Mouse (Mus musculus): ENCODE measurements around the gene 2900026A02Rik. TPM values are rescaled to one million over a fixed set of nuclear protein-coding genes. Genes with fewer than 3 reads are reported as not detected.

The 2900026A02Rik gene
- polyA plus RNA-seq, 1 experiment from 2014 or later, result 7.2 TPM

- Histone ChIP-seq H3K27ac (peak overlapping the region; percentile 48), H3K9me3 (no peaks in the 10 kb centered on the region), H3K4me2 (replicated peaks) (no peak overlapping the region), H3K27me3 (no peaks in the 10 kb centered on the region), H3K4me1 (peaks cover 25% of the 10 kb centered on the region), H3K4me3 (no peak overlapping the region), H3K9ac (no peak overlapping the region), H3K36me3 (no peaks in the 10 kb centered on the region)
- WGBS, result 82% methylated on average over 13 of the region's 13 CpGs
- no peak for ATAC-seq (ENCODE audit: low FRiP score, low read depth)
These were observed 11.1 kb downstream of the 2900026A02Rik start for GRCm38 (mm10) chr5:113209898-113210297.

DNA sequence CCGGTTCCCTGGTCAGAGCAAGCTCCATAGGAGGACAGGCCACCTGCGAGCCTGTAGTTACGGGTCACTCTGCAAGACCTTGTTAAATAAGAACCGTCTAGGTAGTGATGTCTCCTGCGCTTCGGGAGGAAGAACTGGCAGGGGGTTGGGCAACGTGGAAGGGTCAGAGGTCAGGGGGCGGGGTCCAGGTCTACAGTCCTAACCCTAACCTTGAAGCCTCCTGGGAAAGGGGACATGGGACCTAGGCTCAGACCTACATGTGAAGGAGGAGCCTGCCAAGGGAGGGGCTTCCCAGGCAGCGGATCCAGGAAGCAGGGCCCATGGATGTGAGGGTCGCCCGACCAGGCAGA, 11.7 kb downstream of the 2900026A02Rik start:
- no peak for ATAC-seq (ENCODE audit: low FRiP score, low read depth)
- peak overlapping the region; percentile 58 for H3K27ac ChIP-seq
- WGBS, result 52% methylated on average over 11 of the region's 11 CpGs

DNA sequence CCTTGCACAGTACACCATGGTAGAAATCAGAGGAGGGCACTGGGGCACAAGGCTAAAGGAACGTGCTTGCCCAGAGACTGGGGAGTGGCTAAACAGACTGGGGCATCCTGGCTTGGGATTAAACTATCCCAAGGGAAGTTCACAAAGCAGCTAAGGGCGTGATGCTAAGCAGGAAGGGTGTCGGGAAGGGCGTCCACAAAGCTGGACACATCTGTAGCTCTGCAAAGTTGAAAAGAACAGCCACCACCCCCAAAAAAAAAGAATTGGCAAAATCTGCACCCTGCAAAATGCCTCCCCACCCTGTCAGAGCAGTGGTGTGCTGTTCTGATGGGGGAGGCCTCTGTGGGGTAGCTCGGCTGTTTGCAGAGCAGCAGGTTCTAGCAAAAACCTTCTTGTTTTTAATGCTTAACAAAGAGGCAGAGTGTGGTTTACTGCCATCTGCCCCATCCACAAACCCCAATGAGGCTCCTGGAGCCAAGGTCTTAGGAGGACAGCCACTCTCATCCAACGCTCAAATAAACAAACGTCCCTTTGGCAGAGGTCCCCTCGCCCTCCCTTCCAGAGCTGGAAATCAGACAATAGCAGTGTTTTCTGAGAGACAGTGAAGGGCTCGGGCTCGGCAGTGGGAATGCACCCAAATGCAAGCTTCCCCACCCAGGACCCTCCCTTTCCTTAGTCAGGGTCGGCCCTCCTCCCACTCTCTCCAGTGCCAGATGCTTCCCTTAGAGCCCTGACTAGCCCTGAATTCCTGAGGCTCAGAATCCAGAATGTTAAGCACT, 12.2 kb downstream of the 2900026A02Rik start:
- Histone ChIP-seq H3K4me2 (replicated peaks) (no peak overlapping the region), H3K9ac (no peak overlapping the region), H3K27ac (peak overlapping the region; percentile 58; the same call in 1 of the 2 replicates), H3K4me3 (no peak overlapping the region), H3K4me1 (peaks cover 25% of the 10 kb centered on the region), H3K36me3 (no peaks in the 10 kb centered on the region), H3K9me3 (no peaks in the 10 kb centered on the region), H3K27me3 (no peaks in the 10 kb centered on the region)
- no peak for ATAC-seq (ENCODE audit: low FRiP score, low read depth)
- WGBS, result 45% methylated on average over 11 of the region's 11 CpGs

More for the DNA sequence above, 11.7 kb downstream of the 2900026A02Rik start:
- H3K27me3 ChIP-seq, result no peaks in the 10 kb centered on the region
- H3K4me2 ChIP-seq (replicated peaks), result no peak overlapping the region
- no peak overlapping the region for H3K4me3 ChIP-seq
- H3K9me3 ChIP-seq, result no peaks in the 10 kb centered on the region
- H3K9ac ChIP-seq, result no peak overlapping the region
- peaks cover 25% of the 10 kb centered on the region for H3K4me1 ChIP-seq
- H3K36me3 ChIP-seq, result no peaks in the 10 kb centered on the region

DNA sequence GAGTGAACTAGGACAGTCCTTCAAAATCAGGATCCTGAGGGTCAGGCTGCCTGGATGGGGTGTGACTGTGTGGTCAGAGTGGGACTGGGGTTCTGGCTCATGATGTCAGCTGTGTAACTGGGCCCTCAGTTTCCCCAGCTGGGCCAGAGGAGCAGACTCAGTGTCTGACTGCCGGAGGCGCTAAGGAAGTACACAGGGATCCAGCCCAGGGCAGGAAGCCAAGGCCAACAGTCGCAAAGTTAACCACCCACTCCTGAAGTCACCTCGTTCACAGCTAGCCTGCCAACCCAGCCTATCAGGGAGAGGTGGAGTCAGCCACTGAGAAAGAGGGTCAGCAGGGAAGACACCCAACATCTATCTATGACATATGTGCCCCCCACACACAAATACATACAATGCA, 13.0 kb downstream of the 2900026A02Rik start:
- Histone ChIP-seq H3K9ac (no peak overlapping the region), H3K27me3 (no peaks in the 10 kb centered on the region), H3K4me3 (no peak overlapping the region), H3K27ac (no peak overlapping the region), H3K4me2 (replicated peaks) (no peak overlapping the region), H3K4me1 (peaks cover 25% of the 10 kb centered on the region), H3K36me3 (no peaks in the 10 kb centered on the region), H3K9me3 (0 out of 2 replicates have a peak, but pooled peaks cover 5% of the 10 kb centered on the region)
- no peak for ATAC-seq (ENCODE audit: low FRiP score, low read depth)
- WGBS, result 61% methylated on average over 4 of the region's 4 CpGs

DNA sequence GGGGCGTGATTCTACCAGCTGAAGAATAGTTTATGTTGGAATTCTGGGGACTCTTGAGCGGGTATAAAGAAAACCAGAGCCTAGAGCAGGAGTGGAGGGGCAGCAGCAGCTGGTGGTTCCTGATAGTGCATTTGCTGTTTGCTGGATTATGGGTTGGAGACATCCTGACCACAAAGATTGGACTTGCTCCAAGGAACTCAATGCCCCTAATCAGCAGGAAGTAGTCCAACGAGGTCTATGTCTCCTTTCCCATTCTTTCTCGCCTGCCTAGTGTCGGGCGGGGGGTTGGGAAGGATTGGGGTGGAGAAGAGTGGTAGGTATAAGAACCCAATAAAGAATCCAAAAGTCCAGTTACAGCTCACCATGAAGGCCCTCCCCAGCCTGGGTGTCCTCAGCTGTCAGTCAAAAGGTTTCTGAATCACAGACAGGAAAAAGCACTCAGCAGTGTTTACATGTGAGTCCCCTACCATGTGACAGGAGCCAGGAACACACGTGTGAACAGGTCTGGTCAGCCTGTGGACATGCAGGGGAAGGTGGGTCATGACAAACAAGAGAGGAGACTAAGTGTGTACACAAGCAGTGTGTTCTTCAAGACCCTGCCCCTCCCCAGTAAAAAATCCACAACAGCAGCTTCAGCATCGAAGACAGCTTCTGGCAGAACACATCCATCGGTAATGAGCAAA, 14.2 kb downstream of the 2900026A02Rik start:
- no peak overlapping the region for H3K4me2 ChIP-seq (replicated peaks)
- H3K4me3 ChIP-seq, result no peak overlapping the region
- no peaks in the 10 kb centered on the region for H3K36me3 ChIP-seq
- peaks cover 25% of the 10 kb centered on the region for H3K4me1 ChIP-seq
- no peak overlapping the region for H3K9ac ChIP-seq
- WGBS, result 52% methylated on average over 9 of the region's 9 CpGs
- H3K9me3 ChIP-seq, result 0 out of 2 replicates have a peak, but pooled peaks cover 6% of the 10 kb centered on the region
- no peak for ATAC-seq (ENCODE audit: low FRiP score, low read depth)
- H3K27ac ChIP-seq, result no peak overlapping the region
- H3K27me3 ChIP-seq, result no peaks in the 10 kb centered on the region

- 87% methylated on average over 9 of the region's 9 CpGs for WGBS
- no peaks in the 10 kb centered on the region for H3K27me3 ChIP-seq
- H3K4me2 ChIP-seq (replicated peaks), result no peak overlapping the region
- no peak for ATAC-seq (ENCODE audit: low FRiP score, low read depth)
- H3K4me3 ChIP-seq, result no peak overlapping the region
- H3K9me3 ChIP-seq, result 0 out of 2 replicates have a peak, but pooled peaks cover 6% of the 10 kb centered on the region
- no peak overlapping the region for H3K27ac ChIP-seq
- H3K9ac ChIP-seq, result no peak overlapping the region
- H3K4me1 ChIP-seq, result peaks cover 18% of the 10 kb centered on the region
- H3K36me3 ChIP-seq, result no peaks in the 10 kb centered on the region
These were observed 16.8 kb downstream of the 2900026A02Rik start for GRCm38 (mm10) chr5:113204193-113204592.

DNA sequence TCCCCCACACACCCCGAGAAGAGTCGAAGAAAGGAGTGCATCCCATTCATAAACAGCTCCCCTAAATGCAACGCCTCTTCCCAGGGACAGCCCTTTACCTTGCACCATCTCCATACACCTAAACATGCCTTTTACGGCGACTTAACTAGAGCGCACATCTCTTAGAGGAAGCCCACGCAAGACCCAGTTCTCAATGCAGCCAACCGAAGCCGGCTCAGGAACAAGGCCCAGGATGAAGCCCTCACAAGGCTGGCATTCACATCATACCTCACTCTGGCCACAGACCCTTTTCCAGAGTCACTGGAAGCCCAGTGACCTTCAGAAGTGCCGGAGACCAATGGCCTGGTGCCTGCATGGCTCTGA, 21.3 kb downstream of the 2900026A02Rik start:
- Histone ChIP-seq H3K27ac (no peak overlapping the region), H3K36me3 (no peaks in the 10 kb centered on the region), H3K27me3 (no peaks in the 10 kb centered on the region), H3K9me3 (0 out of 2 replicates have a peak, but pooled peaks cover 6% of the 10 kb centered on the region), H3K4me2 (replicated peaks) (no peak overlapping the region), H3K9ac (no peak overlapping the region), H3K4me1 (peaks cover 6% of the 10 kb centered on the region; the same call in 1 of the 2 replicates), H3K4me3 (no peak overlapping the region)
- no peak for ATAC-seq (ENCODE audit: low FRiP score, low read depth)
- WGBS, result 85% methylated on average over 10 of the region's 10 CpGs

DNA sequence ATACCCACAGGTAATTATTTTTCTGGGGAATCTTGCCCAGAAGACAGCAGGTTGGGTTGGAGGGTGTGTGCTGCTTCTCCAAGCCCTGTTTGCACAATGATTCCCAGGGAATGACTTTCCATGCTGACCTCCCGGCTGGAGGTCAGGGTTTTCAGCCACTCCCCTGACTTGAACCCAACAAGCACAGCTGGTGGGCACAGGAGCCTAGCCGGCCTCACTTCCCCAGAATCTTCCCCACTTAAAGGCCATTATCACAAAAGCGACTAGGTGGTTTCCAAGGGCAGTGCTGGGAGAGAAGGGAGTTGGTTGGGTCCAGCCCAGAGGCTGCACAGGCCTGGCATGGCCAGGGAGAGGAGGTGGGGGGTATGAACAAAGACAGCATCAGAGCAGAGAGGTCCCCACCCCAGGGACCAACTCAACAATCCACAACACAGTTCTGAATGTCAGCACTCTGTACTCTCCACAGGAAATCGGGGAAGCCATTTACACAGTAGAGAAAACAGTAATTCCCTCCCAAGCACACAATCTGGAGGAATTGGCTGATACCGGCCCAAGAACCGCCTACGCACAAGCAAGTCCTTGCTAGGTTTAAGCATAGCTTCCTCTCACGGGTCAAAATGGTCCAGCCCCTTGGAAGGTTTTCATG, 21.8 kb downstream of the 2900026A02Rik start:
- Histone ChIP-seq H3K27me3 (no peaks in the 10 kb centered on the region), H3K9me3 (0 out of 2 replicates have a peak, but pooled peaks cover 6% of the 10 kb centered on the region), H3K4me1 (peaks cover 6% of the 10 kb centered on the region; the same call in 1 of the 2 replicates), H3K27ac (no peak overlapping the region), H3K4me2 (replicated peaks) (no peak overlapping the region), H3K4me3 (no peak overlapping the region), H3K9ac (no peak overlapping the region), H3K36me3 (no peaks in the 10 kb centered on the region)
- ATAC-seq (ENCODE audit: low FRiP score, low read depth), result no peak
- WGBS, result 58% methylated on average over 8 of the region's 8 CpGs

DNA sequence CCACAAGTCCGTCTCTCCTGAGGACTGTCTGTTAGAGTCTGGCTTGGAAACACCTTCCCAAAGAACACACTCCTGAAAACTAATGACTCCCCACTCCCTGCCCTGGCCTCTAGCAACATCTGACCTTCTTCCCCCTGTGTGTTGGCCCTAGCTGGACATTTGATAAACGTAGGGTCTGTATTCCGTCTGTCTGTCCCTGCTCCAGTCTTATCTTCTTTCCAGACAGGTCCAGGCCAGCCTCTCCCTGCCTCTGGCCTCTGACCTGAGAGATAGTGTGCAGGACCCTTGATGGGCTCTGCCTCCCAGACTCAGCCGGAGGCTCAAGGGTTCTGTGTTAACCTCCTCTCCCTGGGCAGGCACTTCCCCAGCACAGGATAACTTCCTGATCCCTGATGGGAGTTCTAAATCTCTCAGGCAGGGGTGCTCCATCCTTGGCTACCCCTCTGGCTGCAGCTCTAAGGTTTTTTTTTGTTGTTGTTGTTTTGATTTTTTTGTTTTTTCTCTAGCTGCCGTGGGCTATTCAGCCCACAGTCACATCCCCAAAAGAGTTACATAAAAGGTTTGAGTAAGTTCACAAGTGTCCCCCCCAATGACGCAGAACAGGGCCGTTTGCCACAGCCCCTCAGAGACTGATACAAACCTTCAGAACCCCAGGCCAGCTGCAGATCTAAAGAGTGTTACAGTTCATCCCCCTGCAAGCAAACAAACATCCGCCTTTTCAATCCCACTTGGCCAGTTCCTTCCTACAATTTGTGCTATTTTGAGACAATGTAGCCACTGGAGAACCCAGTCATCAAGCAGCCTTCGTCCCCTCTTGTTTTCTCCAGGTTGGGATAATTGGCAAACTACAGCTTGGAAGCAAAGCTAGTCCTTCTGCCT, 23.9 kb downstream of the 2900026A02Rik start:
- WGBS, result 36% methylated on average over 9 of the region's 9 CpGs
- no peak overlapping the region for H3K4me2 ChIP-seq (replicated peaks)
- H3K9ac ChIP-seq, result no peak overlapping the region
- no peaks in the 10 kb centered on the region for H3K27me3 ChIP-seq
- no peaks in the 10 kb centered on the region for H3K9me3 ChIP-seq
- H3K27ac ChIP-seq, result no peak overlapping the region
- H3K4me1 ChIP-seq, result peaks cover 9% of the 10 kb centered on the region; the same call in 1 of the 2 replicates
- H3K4me3 ChIP-seq, result no peak overlapping the region
- no peaks in the 10 kb centered on the region for H3K36me3 ChIP-seq
- ATAC-seq (ENCODE audit: low FRiP score, low read depth), result no peak

- Histone ChIP-seq H3K4me2 (replicated peaks) (no peak overlapping the region), H3K9me3 (no peaks in the 10 kb centered on the region), H3K27ac (no peak overlapping the region), H3K4me1 (peaks cover 11% of the 10 kb centered on the region; the same call in 1 of the 2 replicates), H3K27me3 (no peaks in the 10 kb centered on the region), H3K9ac (no peak overlapping the region), H3K36me3 (no peaks in the 10 kb centered on the region), H3K4me3 (no peak overlapping the region)
- no peak for ATAC-seq (ENCODE audit: low FRiP score, low read depth)
- 91% methylated on average over 6 of the region's 6 CpGs for WGBS
These were observed 25.1 kb downstream of the 2900026A02Rik start for GRCm38 (mm10) chr5:113195907-113196306.

DNA sequence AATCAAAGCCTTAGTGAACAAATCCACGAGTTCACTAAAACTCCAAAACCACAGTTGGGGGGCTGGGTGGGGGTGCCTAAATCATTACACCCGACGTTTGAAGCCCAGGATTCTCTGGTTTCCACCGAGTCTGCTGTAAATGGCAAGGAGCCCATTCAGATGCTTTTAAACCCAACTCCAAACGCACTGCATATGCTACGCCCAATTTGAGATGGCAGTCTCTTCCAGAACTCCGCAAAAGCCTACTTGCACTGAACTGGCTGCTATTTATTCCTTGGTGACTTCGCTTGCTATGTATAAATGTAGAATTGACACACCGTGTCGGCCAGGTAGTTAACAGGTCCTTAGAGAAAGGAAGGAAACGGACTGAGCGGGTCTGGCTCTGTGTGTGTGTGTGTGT, 25.6 kb downstream of the 2900026A02Rik start:
- H3K27me3 ChIP-seq, result no peaks in the 10 kb centered on the region
- H3K4me3 ChIP-seq, result no peak overlapping the region
- H3K27ac ChIP-seq, result no peak overlapping the region
- no peaks in the 10 kb centered on the region for H3K36me3 ChIP-seq
- no peak for ATAC-seq (ENCODE audit: low FRiP score, low read depth)
- H3K9me3 ChIP-seq, result no peaks in the 10 kb centered on the region
- H3K9ac ChIP-seq, result no peak overlapping the region
- no peak overlapping the region for H3K4me2 ChIP-seq (replicated peaks)
- 66% methylated on average over 12 of the region's 12 CpGs for WGBS
- peaks cover 11% of the 10 kb centered on the region; the same call in 1 of the 2 replicates for H3K4me1 ChIP-seq
